Mouse (Mus musculus) heart, adult 2 months (tissue): ENCODE data around the gene Vmn1r55. TPM values are rescaled to one million over a fixed set of nuclear protein-coding genes. Genes with fewer than 3 reads are reported as not detected.
"Not testable (repeated sequence)": the region's sequence is repeated elsewhere in the genome, so short reads cannot be mapped to it uniquely, and the experiment has no call there.

Experiments
- DNase-seq, 2 experiments: peaks; one replicate each; pipeline ENCODE4 v3.0.0; 2021
- H3K27ac ChIP-seq: fragments of 200-600 bp; 2 replicates; pipeline ENCODE4 v1.8.1; 2022
- H3K27me3 ChIP-seq: fragments of 200-500 bp; 2 replicates; pipeline ENCODE4 v1.6.1; 2012; ENCODE audit warnings: mild to moderate bottlenecking, low read length, inconsistent platforms, mixed read lengths; ENCODE audit not compliant: control insufficient read depth, insufficient read depth
- H3K36me3 ChIP-seq: fragments of 200-500 bp; 2 replicates; pipeline ENCODE4 v1.6.1; 2012; ENCODE audit warnings: low read length, inconsistent platforms; ENCODE audit not compliant: control insufficient read depth, insufficient read depth
- H3K4me1 ChIP-seq: fragments of 200-500 bp; 2 replicates; pipeline ENCODE4 v1.6.1; 2011; ENCODE audit warnings: low read length; ENCODE audit not compliant: control insufficient read depth, insufficient read depth
- H3K4me3 ChIP-seq: fragments of 200-600 bp; 2 replicates; pipeline ENCODE4 v1.8.1; 2022
- H3K79me2 ChIP-seq: fragments of 200-500 bp; replicated peaks from 2 replicates; pipeline ENCODE4 v1.6.1; 2012; ENCODE audit warnings: mild to moderate bottlenecking, inconsistent platforms, low read length, moderate library complexity, mixed read lengths; ENCODE audit not compliant: control insufficient read depth, insufficient read depth
- H3K9ac ChIP-seq: fragments of 200-500 bp; 2 replicates; pipeline ENCODE4 v1.6.1; 2012; ENCODE audit warnings: low read depth, mild to moderate bottlenecking, control low read depth, inconsistent platforms, low read length, mixed read lengths
- CTCF ChIP-seq: fragments of 200-600 bp; IDR thresholded peaks from 2 replicates; pipeline ENCODE4 v1.8.1; 2022; ENCODE audit warnings: antibody characterized with exemption, mild to moderate bottlenecking, moderate library complexity
- EP300 ChIP-seq: fragments of 200-500 bp; IDR thresholded peaks from 2 replicates; pipeline ENCODE4 v1.6.1; 2011; ENCODE audit warnings: low read depth, low read length, control low read depth; ENCODE audit not compliant: insufficient read depth
- POLR2A ChIP-seq: fragments of 200-500 bp; IDR thresholded peaks from 2 replicates; pipeline ENCODE4 v1.6.1; 2011; ENCODE audit warnings: mild to moderate bottlenecking, low read depth, low read length, control low read depth; ENCODE audit not compliant: insufficient read depth
- whole genome bisulfite sequencing: fragments of 180-500 bp; shearing (Covaris S2); methylation state at CpG from one replicate; pipeline ENCODE4 v1.1.7; 2018; 5-methylcytosine and 5-hydroxymethylcytosine counted together
- intact Hi-C: fragments of 180-260 bp; cut with DNase I; formaldehyde crosslinking; loops from one replicate; pipeline ENCODE4 v1.15.1; 2025
- microRNA-seq, 2 experiments: library from miRNA; unstranded; fragments of <30 nt; microRNA quantifications; one replicate each; pipeline ENCODE4 v1.2.0; 2021
- polyA plus RNA-seq: library from polyadenylated mRNA; depleted of rRNA; stranded (reverse); fragments of >200 nt; gene quantifications from 2 replicates; pipeline ENCODE4 v1.2.3, GENCODE M21; 2012; rRNA removed
- total RNA-seq, 2 experiments: library from RNA; stranded (reverse); gene quantifications; 2 replicates each; pipeline ENCODE4 v1.2.3; 2021

The Vmn1r55 gene
- total and polyA plus RNA-seq, 3 experiments, result not detected

- intact Hi-C loops, result loop anchor here (1.0 kb wide), 1 partner anchor 45 kb away; the partner anchor contains the start of gene Rasl2-9
- Histone ChIP-seq H3K4me1 (peaks cover 6% of the 10 kb centered on the region), H3K27me3 (no peaks in the 10 kb centered on the region), H3K9ac (peak within 1 kb of the TSS; percentile 91), H3K27ac (peak within 1 kb of the TSS; percentile 96), H3K36me3 (peaks cover 24% of the 10 kb centered on the region), H3K4me3 (peak within 1 kb of the TSS; percentile 95), H3K79me2 (peaks cover 7% of the 10 kb centered on the region)
- peak; percentile 96 to 98 for DNase-seq
- TF ChIP-seq POLR2A, result peak; percentile 86
- no peak for TF ChIP-seq CTCF
- TF ChIP-seq EP300, result peak; percentile 91
- under 1% methylated on average over 67 of the region's 81 CpGs for WGBS
Measured at GRCm38 (mm10) chr7:5080010-5080751, 69.3 kb downstream of the Vmn1r55 start, which contains the start of gene Epn1. Gene Epn1, plus strand, starts transcription at chr7:5080235.

GRCm38 (mm10) chr7:5079365-5080009, 70.0 kb downstream of the Vmn1r55 start:
- not testable (repeated sequence) for DNase-seq, H3K4me1 ChIP-seq, H3K79me2 ChIP-seq, H3K27me3 ChIP-seq
- 35% methylated on average over 10 of the region's 13 CpGs for WGBS
- Histone ChIP-seq H3K27ac (peak overlapping the region; percentile 96), H3K36me3 (peaks cover 17% of the 10 kb centered on the region), H3K9ac (peak overlapping the region; percentile 45), H3K4me3 (peak overlapping the region; percentile 95)
- intact Hi-C loops, result loop anchor here (1.0 kb wide), 1 partner anchor 46 kb away; the partner anchor contains the start of gene Rasl2-9

Small RNA genes lying within 50 kb of the gene (microRNA-seq; reads per million reads assigned to microRNA genes)
- 0 reads per million in 2 experiments for gene Gm26217

Other genes starting within 250 kb of the Vmn1r55 start
- gene Gm36210, start 243.2 kb downstream of the Vmn1r55 start, total RNA-seq, result under 1 TPM in 1 of 2 experiments, not detected in 1; 0.18 TPM
- 0.20 and 0.29 TPM in 2 replicates for gene Gm36210, start 243.2 kb downstream of the Vmn1r55 start, polyA plus RNA-seq
- 1 to 10 TPM; 6.8 to 9.4 TPM for gene Zfp628, start 234.5 kb downstream of the Vmn1r55 start, total RNA-seq
- gene Zfp628, start 234.5 kb downstream of the Vmn1r55 start, polyA plus RNA-seq, result 6.1 and 7.5 TPM in 2 replicates
- 1 to 10 TPM; 5.6 to 5.8 TPM for gene Nat14, start 227.6 kb downstream of the Vmn1r55 start, total RNA-seq
- 3.5 TPM in 2 replicates for gene Nat14, start 227.6 kb downstream of the Vmn1r55 start, polyA plus RNA-seq
- 1 to 10 TPM; 1.7 to 2.9 TPM for gene Ssc5d, start 223.9 kb downstream of the Vmn1r55 start, total RNA-seq
- 5.9 and 6.4 TPM in 2 replicates for gene Ssc5d, start 223.9 kb downstream of the Vmn1r55 start, polyA plus RNA-seq
- gene Sbk2, start 185.3 kb downstream of the Vmn1r55 start, total RNA-seq, result 10 to 100 TPM; 26.5 to 35.6 TPM
- 85.0 and 119 TPM in 2 replicates for gene Sbk2, start 185.3 kb downstream of the Vmn1r55 start, polyA plus RNA-seq
- 10 to 100 TPM; 39.4 to 46.1 TPM for gene Sbk3, start 178.5 kb downstream of the Vmn1r55 start, total RNA-seq
- 66.1 and 72.5 TPM in 2 replicates for gene Sbk3, start 178.5 kb downstream of the Vmn1r55 start, polyA plus RNA-seq
- gene Zfp579, start 153.5 kb downstream of the Vmn1r55 start, total RNA-seq, result 10 to 100 TPM; 12.3 to 14.0 TPM
- 51.8 and 70.2 TPM in 2 replicates for gene Zfp579, start 153.5 kb downstream of the Vmn1r55 start, polyA plus RNA-seq
- 1 to 10 TPM; 8.7 to 9.2 TPM for gene Zfp524, start 135.3 kb downstream of the Vmn1r55 start, total RNA-seq
- gene Zfp524, start 135.3 kb downstream of the Vmn1r55 start, polyA plus RNA-seq, result 14.7 and 17.7 TPM in 2 replicates
- 10 to 100 TPM; 17.9 to 20.4 TPM for gene Fiz1, start 135.0 kb downstream of the Vmn1r55 start, total RNA-seq
- gene Fiz1, start 135.0 kb downstream of the Vmn1r55 start, polyA plus RNA-seq, result 18.2 and 20.4 TPM in 2 replicates
- gene Gm44973, start 134.2 kb downstream of the Vmn1r55 start, total RNA-seq, result not detected
- not detected in 2 replicates for gene Gm44973, start 134.2 kb downstream of the Vmn1r55 start, polyA plus RNA-seq
- 10 to 100 TPM; 13.8 to 13.9 TPM for gene Zfp865, start 129.3 kb downstream of the Vmn1r55 start, total RNA-seq
- 13.5 and 16.9 TPM in 2 replicates for gene Zfp865, start 129.3 kb downstream of the Vmn1r55 start, polyA plus RNA-seq
- under 1 TPM in 1 of 2 experiments, not detected in 1; 0.25 TPM for gene Ccdc106, start 129.1 kb downstream of the Vmn1r55 start, total RNA-seq
- gene Ccdc106, start 129.1 kb downstream of the Vmn1r55 start, polyA plus RNA-seq, result 0.53 TPM in 1 of 2 replicates, not detected in the other
- not detected for gene 4632433K11Rik, start 115.6 kb downstream of the Vmn1r55 start, total RNA-seq
- not detected in 2 replicates for gene 4632433K11Rik, start 115.6 kb downstream of the Vmn1r55 start, polyA plus RNA-seq
- 1 to 10 TPM; 5.0 to 5.6 TPM for gene Zfp784, start 111.2 kb downstream of the Vmn1r55 start, total RNA-seq
- gene Zfp784, start 111.2 kb downstream of the Vmn1r55 start, polyA plus RNA-seq, result 6.7 and 7.0 TPM in 2 replicates
- gene Zfp580, start 98.1 kb downstream of the Vmn1r55 start, total RNA-seq, result 1 to 10 TPM; 3.4 to 4.4 TPM
- gene Zfp580, start 98.1 kb downstream of the Vmn1r55 start, polyA plus RNA-seq, result 7.4 and 12.7 TPM in 2 replicates
- gene U2af2, start 87.5 kb downstream of the Vmn1r55 start, total RNA-seq, result 10 to 100 TPM; 65.6 to 68.5 TPM
- gene U2af2, start 87.5 kb downstream of the Vmn1r55 start, polyA plus RNA-seq, result 84.4 and 118 TPM in 2 replicates
- 100 to 1,000 TPM; 160 to 192 TPM for gene Epn1, start 69.4 kb downstream of the Vmn1r55 start, total RNA-seq
- 174 and 181 TPM in 2 replicates for gene Epn1, start 69.4 kb downstream of the Vmn1r55 start, polyA plus RNA-seq
- gene Rfpl4, start 32.7 kb downstream of the Vmn1r55 start, total RNA-seq, result not detected
- not detected in 2 replicates for gene Rfpl4, start 32.7 kb downstream of the Vmn1r55 start, polyA plus RNA-seq
- gene Rasl2-9, start 23.7 kb downstream of the Vmn1r55 start, total RNA-seq, result 1 to 10 TPM; 6.2 to 8.1 TPM
- 3.9 and 5.7 TPM in 2 replicates for gene Rasl2-9, start 23.7 kb downstream of the Vmn1r55 start, polyA plus RNA-seq
- gene Vmn1r56, start 47.1 kb upstream of the Vmn1r55 start, total RNA-seq, result not detected
- not detected in 2 replicates for gene Vmn1r56, start 47.1 kb upstream of the Vmn1r55 start, polyA plus RNA-seq
- gene Vmn1r57, start 68.8 kb upstream of the Vmn1r55 start, total RNA-seq, result not detected
- not detected in 2 replicates for gene Vmn1r57, start 68.8 kb upstream of the Vmn1r55 start, polyA plus RNA-seq
- not detected for gene Gm5065, start 200.9 kb upstream of the Vmn1r55 start, total RNA-seq
- gene Gm5065, start 200.9 kb upstream of the Vmn1r55 start, polyA plus RNA-seq, result not detected in 2 replicates
- not detected for gene Nlrp2, start 201.4 kb upstream of the Vmn1r55 start, total RNA-seq
- gene Nlrp2, start 201.4 kb upstream of the Vmn1r55 start, polyA plus RNA-seq, result not detected in 2 replicates